Mouse (Mus musculus) MEL (cell line): ENCODE measurements around the gene Srcin1. TPM values are rescaled to one million over a fixed set of nuclear protein-coding genes. Genes with fewer than 3 reads are reported as not detected.
A peak's percentile ranks its signal among the peaks of the same experiment; 100 is the strongest.

ENCODE experiments used
- DNase-seq: peaks from one replicate; pipeline ENCODE4 v3.0.0; 2011; ENCODE audit warnings: low read depth, low spot score
- H3K27ac ChIP-seq: 2 replicates; pipeline ENCODE4 v1.5.1; 2012; ENCODE audit warnings: low read depth, mild to moderate bottlenecking, control low read depth, low read length, moderate library complexity; ENCODE audit not compliant: control insufficient read depth
- H3K27me3 ChIP-seq, 2 experiments: fragments of 150-350 bp in 1 of 2; sonication (generic) in 1 of 2; 2 replicates each; pipeline ENCODE4 v1.6.1; 2012; ENCODE audit warnings: low read length in 2 of 2, mild to moderate bottlenecking in 2 of 2, improper control_type of control experiment in 1 of 2, moderate library complexity in 1 of 2; ENCODE audit not compliant: insufficient read depth in 2 of 2, control insufficient read depth in 1 of 2
- H3K36me3 ChIP-seq, 2 experiments: 2 replicates each; pipeline ENCODE4 v1.6.1; 2012 to 2014; ENCODE audit warnings: low read length in 2 of 2, improper control_type of control experiment in 1 of 2, inconsistent platforms in 1 of 2, mild to moderate bottlenecking in 1 of 2; ENCODE audit not compliant: insufficient read depth in 2 of 2, control insufficient read depth in 1 of 2
- H3K4me1 ChIP-seq, 2 experiments: fragments of 150-350 bp in 1 of 2; sonication (generic) in 1 of 2; 2 replicates each; pipeline ENCODE4 v1.6.1; 2012; ENCODE audit warnings: low read length in 2 of 2, improper control_type of control experiment in 1 of 2, mild to moderate bottlenecking in 1 of 2; ENCODE audit not compliant: insufficient read depth in 2 of 2, control insufficient read depth in 1 of 2
- H3K4me3 ChIP-seq, 2 experiments: fragments of 150-350 bp in 1 of 2; sonication (generic) in 1 of 2; 2 replicates each; pipeline ENCODE4 v1.5.1; 2012; ENCODE audit warnings: low read depth in 2 of 2, low read length in 2 of 2, mild to moderate bottlenecking in 2 of 2, moderate library complexity in 2 of 2, control low read depth in 1 of 2, improper control_type of control experiment in 1 of 2; ENCODE audit not compliant: control insufficient read depth in 1 of 2, insufficient read depth in 1 of 2
- H3K79me2 ChIP-seq: 2 replicates; pipeline ENCODE4 v1.6.1; 2012; ENCODE audit warnings: mild to moderate bottlenecking, low read length, moderate library complexity; ENCODE audit not compliant: control insufficient read depth, poor library complexity, insufficient read depth
- H3K9ac ChIP-seq: 2 replicates; pipeline ENCODE4 v1.6.1; 2012; ENCODE audit warnings: low read depth, mild to moderate bottlenecking, control low read depth, low read length, moderate library complexity; ENCODE audit not compliant: control insufficient read depth, poor library complexity, severe bottlenecking
- H3K9me3 ChIP-seq: fragments of 150-350 bp; sonication (generic); replicated peaks from 2 replicates; pipeline ENCODE4 v1.6.1; 2012; ENCODE audit warnings: mild to moderate bottlenecking, low read length, improper control_type of control experiment, moderate library complexity; ENCODE audit not compliant: insufficient read depth
- BHLHE40 ChIP-seq: IDR thresholded peaks from 2 replicates; pipeline ENCODE4 v1.6.1; 2012; ENCODE audit warnings: low read depth, mild to moderate bottlenecking, inconsistent platforms, low read length, improper control_type of control experiment, borderline replicate concordance
- CHD1 ChIP-seq: IDR thresholded peaks from 2 replicates; pipeline ENCODE4 v1.6.1; 2012; ENCODE audit warnings: low read depth, mild to moderate bottlenecking, inconsistent platforms, low read length, improper control_type of control experiment
- CHD2 ChIP-seq: IDR thresholded peaks from 2 replicates; pipeline ENCODE4 v1.6.1; 2011; ENCODE audit warnings: low read length, improper control_type of control experiment
- EP300 ChIP-seq, 2 experiments: IDR thresholded peaks; 2 replicates each; pipeline ENCODE4 v1.6.1; 2011; ENCODE audit warnings: improper control_type of control experiment in 2 of 2, low read length in 2 of 2, low read depth in 1 of 2, mild to moderate bottlenecking in 1 of 2
- GABPA ChIP-seq: IDR thresholded peaks from 2 replicates; pipeline ENCODE4 v1.6.1; 2012; ENCODE audit warnings: low read depth, mild to moderate bottlenecking, inconsistent platforms, low read length, improper control_type of control experiment, moderate library complexity
- HCFC1 ChIP-seq: IDR thresholded peaks from 2 replicates; pipeline ENCODE4 v1.6.1; 2012; ENCODE audit warnings: low read depth, mild to moderate bottlenecking, inconsistent platforms, low read length, improper control_type of control experiment, moderate library complexity
- MEF2A ChIP-seq: IDR thresholded peaks from 2 replicates; pipeline ENCODE4 v1.6.1; 2014; ENCODE audit warnings: low read depth, mild to moderate bottlenecking, inconsistent platforms, low read length, improper control_type of control experiment; ENCODE audit not compliant: poor library complexity, insufficient replicate concordance, severe bottlenecking; ENCODE audit errors: extremely low read depth
- MXI1 ChIP-seq: IDR thresholded peaks from 2 replicates; pipeline ENCODE4 v1.6.1; 2011; ENCODE audit warnings: mild to moderate bottlenecking, low read depth, low read length, improper control_type of control experiment
- MYB ChIP-seq: IDR thresholded peaks from 2 replicates; pipeline ENCODE4 v1.6.1; 2011; ENCODE audit warnings: mild to moderate bottlenecking, low read depth, low read length, improper control_type of control experiment
- MYC ChIP-seq: IDR thresholded peaks from 2 replicates; pipeline ENCODE4 v1.6.1; 2011; ENCODE audit warnings: low read depth, mild to moderate bottlenecking, low read length, improper control_type of control experiment, moderate library complexity
- POLR2A ChIP-seq, 2 experiments: IDR thresholded peaks; 2 replicates each; pipeline ENCODE4 v1.6.1; 2011 to 2012; ENCODE audit warnings: low read length in 2 of 2, mild to moderate bottlenecking in 2 of 2, control low read depth in 1 of 2, improper control_type of control experiment in 1 of 2, low read depth in 1 of 2, moderate library complexity in 1 of 2; ENCODE audit not compliant: control insufficient read depth in 1 of 2, insufficient read depth in 1 of 2, poor library complexity in 1 of 2
- POLR2AphosphoS5 ChIP-seq: IDR thresholded peaks from 2 replicates; pipeline ENCODE4 v1.6.1; 2012; ENCODE audit warnings: low read depth, borderline replicate concordance, mild to moderate bottlenecking, inconsistent platforms, low read length, moderate library complexity, mixed read lengths
- RAD21 ChIP-seq: IDR thresholded peaks from 2 replicates; pipeline ENCODE4 v1.6.1; 2011; ENCODE audit warnings: mild to moderate bottlenecking, low read depth, low read length, improper control_type of control experiment
- RCOR1 ChIP-seq: IDR thresholded peaks from 2 replicates; pipeline ENCODE4 v1.6.1; 2012; ENCODE audit warnings: low read depth, mild to moderate bottlenecking, inconsistent platforms, low read length, improper control_type of control experiment
- SIN3A ChIP-seq: IDR thresholded peaks from 2 replicates; pipeline ENCODE4 v1.6.1; 2012; ENCODE audit warnings: low read length, improper control_type of control experiment, inconsistent platforms
- SMC3 ChIP-seq: IDR thresholded peaks from 2 replicates; pipeline ENCODE4 v1.6.1; 2011; ENCODE audit warnings: low read depth, low read length, improper control_type of control experiment
- TBP ChIP-seq: IDR thresholded peaks from 2 replicates; pipeline ENCODE4 v1.8.0; 2011; ENCODE audit warnings: low read depth, low read length, improper control_type of control experiment
- TCF12 ChIP-seq: IDR thresholded peaks from 2 replicates; pipeline ENCODE4 v1.6.1; 2014; ENCODE audit warnings: low read depth, mild to moderate bottlenecking, inconsistent platforms, low read length, improper control_type of control experiment, moderate library complexity
- UBTF ChIP-seq: IDR thresholded peaks from 2 replicates; pipeline ENCODE4 v1.6.1; 2012; ENCODE audit warnings: low read depth, mild to moderate bottlenecking, inconsistent platforms, low read length, improper control_type of control experiment, moderate library complexity, borderline replicate concordance; ENCODE audit not compliant: insufficient read depth
- USF2 ChIP-seq, 2 experiments: IDR thresholded peaks; 2 replicates each; pipeline ENCODE4 v1.6.1; 2011 to 2012; ENCODE audit warnings: improper control_type of control experiment in 2 of 2, low read length in 2 of 2, borderline replicate concordance in 1 of 2, inconsistent platforms in 1 of 2, low read depth in 1 of 2, mild to moderate bottlenecking in 1 of 2; ENCODE audit not compliant: insufficient read depth in 1 of 2
- ZKSCAN1 ChIP-seq: IDR thresholded peaks from 2 replicates; pipeline ENCODE4 v1.6.1; 2012; ENCODE audit warnings: low read depth, mild to moderate bottlenecking, inconsistent platforms, low read length, improper control_type of control experiment, moderate library complexity
- ZMIZ1 ChIP-seq: IDR thresholded peaks from 2 replicates; pipeline ENCODE4 v1.6.1; 2012; ENCODE audit warnings: low read depth, mild to moderate bottlenecking, inconsistent platforms, low read length, improper control_type of control experiment, moderate library complexity
- polyA plus RNA-seq, 2 experiments: library from polyadenylated mRNA; stranded (reverse) in 1 of 2; unstranded in 1 of 2; fragments of >175 nt in 1 of 2; fragments of >200 nt in 1 of 2; gene quantifications; 2 replicates each; pipeline versions ENCODE4 v1.2.1 to v1.2.4; 2012; ENCODE audit warnings: low replicate concordance in 2 of 2, low read depth in 1 of 2; ENCODE audit not compliant: insufficient read length in 2 of 2, insufficient read depth in 1 of 2, missing spikeins in 1 of 2
- total RNA-seq: library from RNA; depleted of rRNA; stranded (reverse); fragments of 300-350 nt; gene quantifications from 2 replicates; pipeline ENCODE4 v1.2.3, GENCODE M21; 2012

The Srcin1 gene
- total and polyA plus RNA-seq, 3 experiments, result 0.04 to 0.10 TPM; not detected in 1

DNA sequence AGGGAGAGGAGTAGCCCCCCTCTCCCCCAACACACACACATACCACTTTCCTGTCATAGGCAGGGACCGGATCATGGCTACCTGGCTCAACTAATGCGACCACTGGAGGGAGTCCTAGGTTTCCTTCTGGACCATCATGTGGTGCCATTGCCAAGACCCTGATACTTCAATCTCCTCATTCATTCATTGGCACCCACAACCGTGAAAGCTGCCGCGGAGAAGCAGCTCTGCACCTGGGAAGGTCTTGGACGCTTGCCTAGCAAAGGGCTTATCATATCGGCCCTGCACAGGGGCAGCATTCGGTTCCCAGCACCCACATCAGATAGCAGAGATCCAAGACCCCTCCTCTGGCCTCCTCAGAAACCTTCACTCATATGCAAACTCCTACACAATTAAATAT, 69.7 kb downstream of the Srcin1 start (continued):
- no peak; the same call in 1 of the 2 replicates for TF ChIP-seq BHLHE40
- TF ChIP-seq MXI1, result no peak
- no peak for TF ChIP-seq CHD1
- TF ChIP-seq ZKSCAN1, result no peak
- TF ChIP-seq ZMIZ1, result no peak
- TF ChIP-seq TBP, result no peak
- TF ChIP-seq SMC3, result peak; percentile 37
- TF ChIP-seq USF2 (IDR thresholded peaks at IDR 0.05; ENCODE audit: borderline replicate concordance in 1 of 2, insufficient read depth in 1 of 2, low read depth in 1 of 2, low read length in 2 of 2), result no peak

- Histone ChIP-seq H3K4me3 (no peak overlapping the region), H3K9ac (no peak overlapping the region), H3K27ac (no peak overlapping the region), H3K9me3 (no peaks in the 10 kb centered on the region), H3K4me1 (peaks cover 3 to 5% of the 10 kb centered on the region in 2 experiments; a peak in 2 of 4 replicates), H3K27me3 (no peaks in the 10 kb centered on the region), H3K36me3 (peaks cover 0 to 4% of the 10 kb centered on the region in 2 experiments; a peak in 1 of 4 replicates), H3K79me2 (no peaks in the 10 kb centered on the region)
- no peak for TF ChIP-seq BHLHE40
- TF ChIP-seq MYC, result no peak
- TF ChIP-seq CHD1, result no peak
- no peak for TF ChIP-seq CHD2
- DNase-seq, result no peak
These were observed 70.2 kb downstream of the Srcin1 start for GRCm38 (mm10) chr11:97505784-97506183.

- Histone ChIP-seq H3K27me3 (no peaks in the 10 kb centered on the region), H3K79me2 (no peaks in the 10 kb centered on the region), H3K9ac (no peak overlapping the region), H3K4me1 (peaks cover 3 to 5% of the 10 kb centered on the region in 2 experiments; a peak in 2 of 4 replicates), H3K36me3 (peaks cover 0 to 4% of the 10 kb centered on the region in 2 experiments; a peak in 1 of 4 replicates)
- DNase-seq, result no peak
- TF ChIP-seq POLR2AphosphoS5 (no peak), HCFC1 (no peak), UBTF (no peak), MYB (no peak), TCF12 (no peak), RAD21 (no peak), MXI1 (no peak), RCOR1 (no peak), POLR2A (IDR thresholded peaks at IDR 0.05; ENCODE audit: control insufficient read depth in 1 of 2, insufficient read depth in 1 of 2, low read depth in 1 of 2, low read length in 2 of 2, poor library complexity in 1 of 2) (no peak), GABPA (no peak), SIN3A (no peak), EP300 (IDR thresholded peaks at IDR 0.05; ENCODE audit: low read depth in 1 of 2, low read length in 2 of 2) (no peak), MEF2A (no peak)
- TF ChIP-seq, all 39 proteins: peak for 0
- Histone ChIP-seq H3K9me3 (no peaks in the 10 kb centered on the region), H3K4me3 (no peak overlapping the region), H3K27ac (no peak overlapping the region)
These were observed 73.1 kb downstream of the Srcin1 start for GRCm38 (mm10) chr11:97502846-97503245.
